Mouse (Mus musculus): ENCODE results near the gene Ncoa3. TPM values are rescaled to one million over a fixed set of nuclear protein-coding genes. Genes with fewer than 3 reads are reported as not detected.

The Ncoa3 gene
- total RNA-seq, 2 experiments from 2014 or later = 30.7 to 33.5 TPM

Other genes with a start within 250 kb of the Ncoa3 start
- gene Zmynd8, start 93.6 kb upstream of the Ncoa3 start, total RNA-seq (2021) = 100 to 1,000 TPM; 112 to 116 TPM
- 100 to 1,000 TPM; 192 to 224 TPM for gene Sulf2, start 163.0 kb downstream of the Ncoa3 start, total RNA-seq (2021)

Data from layer of hippocampus, postnatal 10 days (tissue).